Mouse (Mus musculus): Measurements from ENCODE around the gene C87977.
"Not testable (repeated sequence)": the region's sequence is repeated elsewhere in the genome, so short reads cannot be mapped to it uniquely, and the experiment has no call there.

The C87977 gene

GRCm38 (mm10) chr4:144213218-144213617 lies at the start of gene C87977:
Gene C87977 (minus strand): TSS chr4:144213318.
- DNase-seq (ENCODE audit: low spot score): not testable (repeated sequence)

GRCm38 (mm10) chr4:144254768-144255167 lies 41.6 kb upstream of the C87977 start:
- not testable (repeated sequence) for DNase-seq (ENCODE audit: low spot score)

- DNase-seq (ENCODE audit: low spot score): no peak
Measured at GRCm38 (mm10) chr4:144190419-144190818, 22.7 kb downstream of the C87977 start, which contains the start of gene Oog2. Gene Oog2 (plus strand): TSS chr4:144190719.

- no peak for DNase-seq (ENCODE audit: low spot score)
Measured at GRCm38 (mm10) chr4:144162563-144162962, 50.6 kb downstream of the C87977 start, which contains the start of gene Oog3. Gene Oog3 (minus strand): TSS chr4:144162663.
